Mouse (Mus musculus) adrenal gland (tissue): ENCODE measurements around the gene Arhgef28.
"Not testable (repeated sequence)": the region's sequence is repeated elsewhere in the genome, so short reads cannot be mapped to it uniquely, and the experiment has no call there.

Experiments
- intact Hi-C: fragments of 180-260 bp; cut with DNase I; formaldehyde crosslinking; loops from one replicate; pipeline ENCODE4 v1.15.1; 2025

The Arhgef28 gene

DNA sequence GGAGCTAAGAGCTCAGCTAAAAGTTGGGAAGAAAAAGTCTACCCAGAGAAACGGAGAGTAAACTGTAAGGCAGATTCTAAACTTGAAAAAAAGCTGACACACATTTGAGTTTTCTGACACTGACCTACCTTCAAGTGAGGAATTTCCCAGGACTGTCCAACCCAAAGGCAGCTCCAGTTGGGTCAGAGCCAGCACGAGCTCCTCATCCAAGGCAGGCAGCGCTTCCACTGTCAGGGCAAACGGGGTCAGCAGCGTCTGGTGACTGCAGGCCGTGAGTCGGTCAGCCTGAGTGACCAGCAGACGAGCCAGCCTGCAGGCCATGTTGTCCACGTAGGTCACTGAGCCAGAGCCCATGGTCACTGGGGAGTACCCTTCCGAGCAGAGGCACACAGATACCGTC is 131.4 kb downstream of the Arhgef28 start:
- intact Hi-C loops = no loop called here

DNA sequence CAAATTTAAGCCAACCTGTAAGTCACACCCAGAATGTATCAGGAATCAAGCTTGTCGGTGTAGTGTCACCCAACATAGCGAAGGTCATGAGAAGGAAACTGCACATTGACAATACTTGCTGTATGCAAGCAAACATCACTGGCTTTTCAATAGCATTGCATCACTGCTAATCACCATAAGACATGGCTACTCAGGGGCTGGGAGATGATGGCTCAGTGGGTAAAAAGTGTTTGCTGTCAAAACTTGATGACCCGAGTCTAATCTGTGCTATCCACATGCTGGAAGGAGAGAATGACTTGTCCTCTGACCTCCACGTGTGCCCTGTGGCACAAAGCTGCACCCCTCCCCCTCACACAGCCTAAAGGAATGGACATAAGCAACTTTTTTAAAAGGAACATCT is 133.0 kb downstream of the Arhgef28 start:
- intact Hi-C loops = no loop called here

DNA sequence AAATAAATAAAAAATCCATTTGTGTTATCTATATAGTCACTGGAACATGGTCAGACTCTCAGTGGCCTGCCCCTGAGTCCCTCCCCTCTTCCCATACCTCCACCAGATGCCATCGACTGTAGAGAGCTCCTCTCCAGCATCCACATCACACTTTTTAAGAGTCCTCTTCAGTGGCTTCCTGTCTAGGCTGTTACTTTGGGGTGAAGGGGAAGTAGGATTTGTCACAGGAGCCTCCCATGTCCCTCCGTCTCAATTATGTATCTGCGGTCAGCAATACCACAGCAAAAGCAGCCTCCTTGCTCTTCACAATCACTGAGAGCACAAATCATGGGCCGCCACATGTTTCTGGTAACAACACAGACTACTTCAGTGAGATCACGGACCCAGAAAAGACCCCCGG is 135.8 kb downstream of the Arhgef28 start:
- intact Hi-C loops = no loop called here

DNA sequence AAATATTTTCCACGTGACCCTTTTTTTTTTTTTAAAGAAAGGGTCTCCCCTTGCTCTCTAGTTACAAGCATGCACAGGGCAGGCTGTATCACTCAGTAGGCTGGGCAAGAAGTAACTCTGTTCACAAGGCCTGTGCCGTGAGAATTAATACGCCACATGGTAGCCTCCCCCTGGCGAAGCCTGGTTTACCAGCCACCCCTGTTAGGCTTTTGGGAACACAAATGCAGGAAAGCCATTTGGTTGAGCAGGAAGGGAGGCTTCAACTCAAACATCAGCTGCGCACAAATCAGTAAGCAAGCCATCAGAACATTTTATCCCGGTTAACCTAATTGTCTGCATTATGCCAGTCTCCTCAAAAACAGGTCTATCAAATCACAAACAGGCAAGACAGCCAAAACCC is 136.6 kb downstream of the Arhgef28 start:
- intact Hi-C loops = no loop called here

DNA sequence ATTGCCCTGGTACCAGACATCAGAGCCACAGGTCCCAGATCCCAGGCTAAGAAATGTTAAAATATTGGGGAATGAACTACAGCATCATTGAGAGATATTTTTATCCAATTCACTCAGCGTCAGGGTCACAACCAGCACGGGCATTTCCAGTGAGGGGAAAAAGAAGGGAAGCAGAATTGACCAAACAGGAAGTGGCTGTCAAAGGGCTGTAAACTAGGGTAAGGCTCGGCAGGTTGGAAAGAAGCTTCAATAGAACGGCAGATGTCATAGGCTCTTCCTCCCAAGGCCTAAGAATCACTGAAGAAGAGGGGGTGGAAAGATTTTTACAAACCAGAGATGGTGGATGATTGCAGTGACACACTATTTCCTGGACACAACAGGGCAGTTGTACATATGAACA is 143.4 kb downstream of the Arhgef28 start:
- intact Hi-C loops = no loop called here

DNA sequence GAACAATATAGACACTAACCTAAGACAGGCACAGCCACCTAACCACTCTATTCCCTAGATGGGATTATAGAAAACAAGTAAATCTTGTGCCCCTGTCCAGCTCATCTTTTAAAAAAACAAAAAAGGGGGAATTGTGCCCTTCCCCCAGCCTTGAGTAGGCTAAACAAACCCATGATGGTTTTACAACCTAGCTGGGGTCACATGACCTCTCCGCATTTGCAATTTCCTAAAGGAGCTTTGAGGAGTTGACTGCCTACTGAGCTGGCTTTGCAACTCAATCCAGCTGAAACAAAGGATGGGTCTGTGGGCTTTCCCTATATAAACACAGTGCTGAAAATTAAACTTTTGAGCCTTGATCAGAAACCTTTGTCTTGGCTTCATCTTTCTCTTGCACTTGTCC is 146.1 kb downstream of the Arhgef28 start:
- intact Hi-C loops = not testable (repeated sequence)

DNA sequence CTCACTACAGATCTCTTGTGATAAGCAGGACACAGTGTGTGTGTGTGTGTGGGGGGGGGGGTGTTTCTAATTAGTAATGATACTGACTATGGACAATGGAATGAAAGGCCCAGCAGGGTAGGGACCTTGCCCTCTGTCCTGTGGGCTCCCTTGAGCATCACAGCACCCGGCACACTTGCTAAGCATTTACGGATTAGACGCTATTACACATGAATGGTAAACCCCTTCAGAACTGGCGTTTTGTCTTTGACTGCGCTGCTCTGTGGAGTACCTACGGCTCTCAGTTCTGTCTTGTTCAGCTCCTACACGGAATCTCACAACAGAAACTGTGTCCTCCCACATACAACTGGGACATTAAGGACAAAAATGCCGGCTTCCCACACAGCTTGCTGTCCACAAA is 151.0 kb downstream of the Arhgef28 start:
- intact Hi-C loops = no loop called here

DNA sequence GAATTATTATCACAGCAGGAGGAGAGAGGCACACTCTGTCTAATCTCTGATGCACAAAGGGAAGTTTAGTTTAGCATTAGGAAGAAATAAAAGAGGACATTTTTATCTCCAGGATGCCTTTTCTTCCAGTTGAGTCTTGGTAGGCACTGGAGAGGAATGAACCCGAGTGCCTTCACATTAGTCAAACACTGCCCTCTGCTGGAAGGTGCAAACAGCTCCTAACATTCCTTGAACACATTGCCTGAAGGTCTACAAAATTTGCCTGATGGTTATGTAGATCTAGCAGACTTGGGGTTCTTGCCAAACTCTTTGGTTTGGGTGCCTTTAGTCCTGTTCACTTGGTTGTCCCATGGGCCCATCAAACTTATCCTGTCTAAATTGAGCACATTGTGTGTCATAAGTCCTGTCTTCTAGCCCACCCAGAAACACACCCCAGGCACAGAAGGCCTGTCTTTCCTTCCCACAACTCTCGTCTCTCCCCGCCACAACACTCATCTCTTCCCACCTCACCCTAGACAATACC is 165.6 kb downstream of the Arhgef28 start:
- intact Hi-C loops = no loop called here

DNA sequence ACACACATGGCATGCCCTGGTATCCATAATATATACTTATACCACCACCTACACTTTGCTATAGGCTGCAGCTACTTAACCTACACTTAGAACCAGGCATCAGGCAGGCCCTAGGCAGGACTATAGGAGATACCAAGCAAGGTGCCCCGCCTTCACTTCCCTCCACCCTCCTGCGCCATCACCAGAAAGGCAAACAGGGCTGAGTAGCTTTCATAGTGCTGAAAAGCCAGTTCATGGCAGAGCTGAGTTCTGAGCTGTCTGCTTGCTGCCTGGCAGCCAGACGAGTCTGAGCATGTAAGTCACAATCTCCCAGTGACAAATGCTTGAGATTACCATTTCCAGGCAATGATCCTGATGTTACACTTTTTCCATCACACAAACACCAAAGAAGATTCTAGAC is 167.5 kb downstream of the Arhgef28 start:
- intact Hi-C loops = no loop called here

DNA sequence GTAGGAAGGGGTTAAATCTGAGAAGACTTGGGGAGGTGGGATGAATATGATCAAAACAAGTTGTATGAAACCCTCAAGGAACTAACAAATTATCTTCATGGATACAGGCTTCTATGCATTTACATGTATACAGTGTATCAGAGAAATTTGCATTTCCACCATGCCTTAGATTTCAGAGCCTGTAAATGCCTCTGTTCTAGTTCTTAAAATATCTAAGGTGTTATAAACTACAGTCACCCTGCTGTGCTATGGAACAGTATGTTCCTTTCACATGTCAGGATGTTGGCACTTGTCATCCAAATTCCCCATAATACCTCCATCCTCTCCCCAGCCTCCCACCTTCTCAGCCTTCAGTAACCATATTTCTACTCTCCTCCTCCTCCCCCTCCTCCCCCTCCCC is 168.5 kb downstream of the Arhgef28 start:
- intact Hi-C loops = no loop called here

DNA sequence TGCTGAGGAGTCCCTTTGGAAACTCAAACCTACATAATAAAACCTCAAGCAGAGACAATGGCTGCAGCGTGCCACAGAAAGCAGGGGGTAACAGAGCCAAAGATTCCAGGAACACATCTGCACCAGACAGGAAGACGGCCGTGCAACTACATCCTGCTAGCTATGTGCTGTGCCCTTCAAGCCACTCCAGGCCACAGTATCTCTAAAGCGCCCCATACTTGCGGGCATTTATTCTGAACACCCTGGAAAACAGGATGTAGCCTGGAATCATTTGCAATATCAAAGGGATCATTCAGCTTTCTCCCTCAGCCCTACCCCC is 174.6 kb downstream of the Arhgef28 start:
- intact Hi-C loops = loop anchor here (2.0 kb wide), 2 partner anchors 191 to 267 kb away; no protein-coding TSS in a partner anchor

DNA sequence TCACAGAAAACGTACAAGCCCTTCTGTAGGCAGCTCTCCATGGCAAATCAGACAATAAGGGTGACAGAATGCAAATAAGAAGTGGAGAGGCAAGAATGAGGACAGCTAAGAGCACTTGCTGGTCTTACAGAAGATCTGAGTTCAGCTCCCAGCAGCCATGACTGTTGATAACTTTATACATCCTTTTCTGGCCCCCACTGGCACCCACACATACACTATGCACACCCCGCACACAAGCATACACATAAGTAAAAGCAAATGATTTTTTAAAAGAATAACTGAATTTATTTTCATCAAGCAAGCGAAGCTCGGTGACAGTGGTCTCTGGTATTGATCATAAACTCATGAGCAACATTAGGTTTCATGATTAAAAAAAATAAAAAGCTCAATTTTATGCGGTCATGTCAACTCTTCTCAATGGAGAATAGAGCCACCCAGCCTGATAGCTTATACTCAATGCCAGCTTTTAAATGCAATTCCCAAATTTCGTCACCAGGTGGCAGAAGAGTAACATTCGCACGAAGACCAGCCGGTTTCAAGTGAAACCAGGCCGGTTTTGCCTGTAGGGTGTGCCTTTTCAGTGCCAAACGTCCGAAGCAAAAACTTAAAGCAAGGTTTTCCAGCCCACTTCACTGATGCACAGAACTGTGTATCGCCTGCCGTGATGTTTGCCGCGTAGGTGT is 175.1 kb downstream of the Arhgef28 start:
- intact Hi-C loops = loop anchor here (2.0 kb wide), 2 partner anchors 192 to 268 kb away; no protein-coding TSS in a partner anchor

DNA sequence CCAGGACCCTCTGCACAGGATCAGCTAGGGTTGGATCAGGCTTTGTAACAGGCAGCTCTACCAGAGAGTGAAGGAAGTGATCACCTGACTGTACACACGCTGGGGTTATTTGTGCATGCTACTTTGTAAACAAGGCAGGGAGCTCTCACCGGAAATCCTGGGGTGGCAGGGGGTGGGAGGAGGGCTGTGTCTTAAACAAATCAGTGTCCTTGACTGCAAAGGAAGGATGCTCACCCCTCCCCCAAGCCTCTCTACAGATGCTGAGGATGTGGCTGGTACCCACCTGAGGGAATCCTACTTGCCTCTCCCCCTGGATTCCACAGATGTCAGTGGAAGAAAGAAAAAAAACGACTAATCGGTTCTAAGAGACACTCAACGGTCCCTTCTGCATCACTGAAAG is 176.2 kb downstream of the Arhgef28 start:
- intact Hi-C loops = loop anchor here (2.0 kb wide), 2 partner anchors 193 to 269 kb away; no protein-coding TSS in a partner anchor

DNA sequence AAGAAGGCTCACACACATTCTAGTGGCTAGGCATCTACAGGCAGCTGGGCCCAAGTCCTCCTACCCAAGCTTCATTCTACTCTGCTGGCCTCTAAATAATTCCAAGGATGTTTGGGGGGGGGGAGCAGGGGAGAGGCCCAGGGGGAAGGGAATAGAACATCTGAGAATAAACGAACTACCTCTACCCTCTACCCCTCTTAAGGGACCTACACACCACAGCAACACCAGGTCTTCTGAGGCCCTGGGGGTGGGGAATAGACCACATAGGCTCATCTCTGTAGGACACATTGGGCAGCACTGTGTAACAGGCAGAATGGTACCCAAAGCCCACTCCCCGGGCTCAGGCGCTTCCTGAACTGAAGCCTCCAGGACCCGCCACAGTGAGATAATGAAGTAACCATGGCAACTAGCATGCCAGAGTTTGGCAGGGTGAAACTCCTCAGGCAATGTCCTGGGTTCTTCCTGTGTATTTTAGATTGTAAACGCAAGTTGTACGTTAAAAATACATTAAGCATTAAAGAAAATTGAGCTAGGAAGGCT is 177.5 kb downstream of the Arhgef28 start:
- intact Hi-C loops = loop anchor here (5.0 kb wide), 1 partner anchor 796 kb away; no protein-coding TSS in a partner anchor

DNA sequence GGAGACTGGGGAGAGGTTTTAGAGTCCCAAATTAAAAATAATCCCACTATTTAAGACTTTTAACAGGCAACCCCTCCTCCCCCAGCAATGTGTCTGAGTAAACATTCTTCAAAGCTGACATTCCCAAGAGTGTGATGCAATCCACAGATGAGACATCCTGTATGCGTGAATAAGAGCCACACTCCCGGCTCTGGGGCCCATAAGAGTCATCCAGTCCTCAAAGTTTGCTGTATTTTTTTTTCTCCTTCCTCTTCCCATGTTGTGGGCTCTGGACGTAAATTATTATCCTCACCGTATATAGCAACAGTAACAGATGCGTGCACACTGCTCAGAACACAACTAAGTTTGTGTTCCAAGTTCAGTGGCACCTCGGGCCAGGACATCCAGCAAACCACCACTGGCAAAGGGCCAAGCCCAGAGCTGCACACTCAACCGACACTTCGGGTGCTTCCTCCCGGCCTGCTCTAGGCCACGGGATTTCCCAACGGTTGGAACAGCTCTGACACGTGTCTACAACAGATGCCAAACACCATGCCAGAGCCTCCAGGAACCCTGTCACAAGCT is 178.5 kb downstream of the Arhgef28 start:
- intact Hi-C loops = loop anchor here (5.0 kb wide), 1 partner anchor 795 kb away; no protein-coding TSS in a partner anchor

DNA sequence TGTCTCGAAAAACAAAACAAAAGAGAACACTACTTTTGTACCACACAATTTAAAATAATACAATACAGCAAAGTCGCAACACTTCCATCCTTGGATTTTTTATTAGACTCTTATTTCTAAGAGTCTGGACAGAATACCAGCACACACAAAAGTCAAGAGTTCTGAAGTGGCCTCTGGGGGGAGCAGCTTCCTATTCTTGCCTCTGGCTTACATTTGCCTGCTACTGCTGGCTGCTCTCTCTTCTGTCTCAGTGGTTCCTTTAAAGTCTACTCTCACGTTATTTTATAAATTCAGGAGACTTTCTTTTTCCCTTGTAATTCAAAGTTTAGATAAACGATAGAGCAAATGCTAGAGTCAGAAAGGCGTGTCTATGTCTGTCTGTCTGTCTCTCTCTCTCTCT is 179.1 kb downstream of the Arhgef28 start:
- intact Hi-C loops = loop anchor here (5.0 kb wide), 1 partner anchor 795 kb away; no protein-coding TSS in a partner anchor

DNA sequence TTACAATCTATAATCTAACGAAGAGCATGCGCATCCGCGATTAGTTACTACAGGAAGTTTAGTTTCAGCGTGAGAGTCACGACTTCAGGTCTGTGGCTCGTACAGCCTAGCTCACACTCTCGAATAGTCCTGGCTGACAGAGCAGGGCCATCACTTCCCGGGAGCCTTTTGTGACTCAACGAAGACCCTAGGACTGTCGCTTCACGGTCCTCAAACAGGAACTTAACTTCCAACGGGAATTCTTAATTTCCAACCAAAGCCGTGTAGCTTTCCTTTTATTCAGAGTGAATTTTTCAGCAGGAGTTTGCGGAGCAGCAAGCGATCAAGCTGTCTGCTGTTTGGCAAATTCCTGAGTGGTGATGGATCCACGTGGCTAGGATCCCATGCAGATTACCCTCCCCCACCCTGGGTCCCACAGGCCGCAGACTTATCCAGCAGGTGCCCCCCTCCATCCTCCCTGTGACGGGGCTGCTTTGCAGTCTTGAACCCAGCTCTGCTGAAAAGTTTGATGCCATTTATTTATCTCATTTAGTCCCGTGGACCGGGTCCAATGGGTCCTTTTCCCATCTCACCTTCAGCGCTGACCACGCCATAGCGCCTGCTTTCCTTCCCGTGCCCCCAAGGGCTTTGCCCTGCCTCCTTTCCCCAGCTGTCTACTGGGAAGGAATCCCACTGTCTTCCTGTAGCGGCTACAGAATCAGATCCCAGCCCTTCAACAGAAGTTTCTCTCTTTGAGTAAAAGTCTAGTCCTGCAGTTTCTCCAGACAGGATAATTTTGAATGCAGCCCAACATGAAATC is 180.3 kb downstream of the Arhgef28 start:
- intact Hi-C loops = loop anchor here (5.0 kb wide), 1 partner anchor 794 kb away; no protein-coding TSS in a partner anchor

DNA sequence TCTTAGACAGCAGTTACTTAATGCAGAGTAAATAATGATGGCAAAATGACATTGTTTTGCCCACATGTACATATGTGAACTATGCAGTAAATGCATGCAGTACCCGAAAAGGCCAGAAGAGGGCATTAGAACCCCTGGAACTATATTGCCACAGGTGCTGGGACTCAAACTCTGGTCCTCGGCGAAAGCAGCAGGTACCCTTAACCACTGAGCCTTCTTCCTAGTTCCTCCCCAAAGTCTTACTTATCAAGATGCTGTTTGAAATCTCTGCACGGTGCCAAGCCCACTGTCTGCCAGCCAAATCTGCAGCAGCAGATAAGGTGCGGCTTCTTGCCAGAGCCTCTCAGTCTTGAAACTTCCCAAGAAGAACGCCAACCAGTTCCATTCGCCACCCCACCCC is 181.1 kb downstream of the Arhgef28 start:
- intact Hi-C loops = loop anchor here (5.0 kb wide), 1 partner anchor 793 kb away; no protein-coding TSS in a partner anchor

DNA sequence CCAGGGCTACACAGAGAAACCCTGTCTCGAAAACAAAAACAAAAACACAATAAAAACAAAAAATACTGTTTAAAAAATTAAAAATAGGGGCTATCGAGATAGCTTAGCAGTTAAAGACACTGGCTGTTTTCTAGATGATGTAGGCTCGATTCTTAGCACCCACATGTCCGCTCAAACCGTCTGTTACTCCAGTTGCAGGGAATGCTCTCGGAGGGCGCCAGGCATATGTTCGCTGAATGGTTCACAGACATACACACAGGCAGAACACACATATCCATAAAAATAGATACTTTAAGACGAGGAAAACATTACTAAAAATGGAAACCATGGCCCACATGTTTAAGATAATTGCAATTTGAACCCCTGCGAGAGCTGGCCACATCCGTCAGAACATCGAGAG is 181.6 kb downstream of the Arhgef28 start:
- intact Hi-C loops = loop anchor here (5.0 kb wide), 1 partner anchor 792 kb away; no protein-coding TSS in a partner anchor

DNA sequence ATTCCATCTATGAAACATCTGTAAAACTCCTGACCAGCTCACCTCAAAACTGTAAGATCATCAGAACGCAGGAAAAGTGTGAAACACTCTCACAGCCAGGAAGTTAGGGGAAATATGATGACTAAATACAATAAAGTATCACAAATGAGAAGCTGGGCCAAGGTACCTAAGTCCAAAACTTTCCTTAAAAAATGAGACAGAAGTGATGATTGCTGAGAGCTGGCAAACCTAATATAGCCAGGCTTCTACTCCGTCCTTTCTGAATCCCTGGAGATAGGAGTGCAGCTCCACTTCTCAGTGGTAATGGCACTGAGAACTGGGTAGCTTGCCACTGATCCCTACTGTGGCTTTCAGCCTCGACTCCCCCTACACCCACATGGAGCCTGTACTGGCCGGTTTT is 184.3 kb downstream of the Arhgef28 start:
- intact Hi-C loops = no loop called here

DNA sequence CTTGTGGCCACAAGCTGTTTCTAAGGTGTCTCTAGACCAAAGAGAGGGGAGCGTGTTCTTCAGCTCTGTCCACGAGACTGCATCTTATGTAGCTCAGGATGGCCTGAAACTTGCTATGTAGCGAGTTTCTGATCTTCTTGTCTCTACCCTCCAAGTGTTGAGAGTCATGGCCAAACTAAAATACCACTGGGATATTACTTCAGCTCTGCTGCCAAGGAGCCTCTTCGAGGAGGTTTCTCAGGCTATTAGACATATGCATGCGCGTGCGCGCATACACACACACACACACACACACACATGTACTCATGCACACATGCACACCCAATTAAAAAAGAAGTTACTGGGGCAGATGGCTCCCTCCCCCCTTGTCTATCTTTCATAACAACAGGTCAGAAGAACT is 187.4 kb downstream of the Arhgef28 start:
- intact Hi-C loops = not testable (repeated sequence)
